Mouse (Mus musculus) hindbrain, embryonic 13.5 days (tissue): Measurements from ENCODE around the gene Cldn12. TPM values are rescaled to one million over a fixed set of nuclear protein-coding genes. Genes with fewer than 3 reads are reported as not detected.

Experiments
- ATAC-seq: fragments of 200-750 bp; cut with Nextera tagmentation; 2 replicates; pipeline ENCODE4 v1.8.0; 2017; ENCODE audit warnings: moderate TSS enrichment; ENCODE audit not compliant: low FRiP score
- H3K27ac ChIP-seq: fragments of 300-500 bp; sonication (generic); 2 replicates; pipeline ENCODE4 v1.5.1; 2015; ENCODE audit warnings: inconsistent platforms, mild to moderate bottlenecking, moderate library complexity
- H3K27me3 ChIP-seq: fragments of 300-500 bp; sonication (generic); 2 replicates; pipeline ENCODE4 v1.6.1; 2015; ENCODE audit warnings: mild to moderate bottlenecking, inconsistent platforms
- H3K36me3 ChIP-seq: fragments of 300-500 bp; sonication (generic); 2 replicates; pipeline ENCODE4 v1.6.1; 2015; ENCODE audit warnings: mild to moderate bottlenecking, inconsistent platforms
- H3K4me1 ChIP-seq: fragments of 300-500 bp; sonication (generic); replicated peaks from 2 replicates; pipeline ENCODE4 v1.6.1; 2015; ENCODE audit warnings: inconsistent platforms
- H3K4me2 ChIP-seq: fragments of 300-500 bp; sonication (generic); 2 replicates; pipeline ENCODE4 v1.6.1; 2015; ENCODE audit warnings: inconsistent platforms, mild to moderate bottlenecking, moderate library complexity
- H3K4me3 ChIP-seq: fragments of 300-500 bp; sonication (generic); 2 replicates; pipeline ENCODE4 v1.5.1; 2015; ENCODE audit warnings: mild to moderate bottlenecking, inconsistent platforms
- H3K9ac ChIP-seq: fragments of 300-500 bp; sonication (generic); 2 replicates; pipeline ENCODE4 v1.6.1; 2015; ENCODE audit warnings: mild to moderate bottlenecking, inconsistent platforms
- H3K9me3 ChIP-seq: fragments of 300-500 bp; sonication (generic); 2 replicates; pipeline ENCODE4 v1.6.1; 2016; ENCODE audit warnings: inconsistent platforms
- WGBS: fragments of 180-500 bp; shearing (Covaris S2); methylation state at CpG from one replicate; pipeline ENCODE4 v1.1.7; 2015; 5-methylcytosine and 5-hydroxymethylcytosine counted together
- polyA plus RNA-seq: library from polyadenylated mRNA; unstranded; fragments of >200 nt; fragmentation: Nextera tagmentation; extraction: Ambion mirVana; gene quantifications from 2 replicates; pipeline ENCODE4 v1.2.1, GENCODE M21; 2015

Gene Cldn12
- polyA plus RNA-seq, 1 experiment from 2014 or later: 20.6 TPM

- WGBS: 78% methylated on average over 3 of the region's 3 CpGs
Measured at GRCm38 (mm10) chr5:5511401-5511800, 3.4 kb downstream of the Cldn12 start.

GRCm38 (mm10) chr5:5510989-5511388 is 3.8 kb downstream of the Cldn12 start:
- Histone ChIP-seq H3K9me3 (no peaks in the 10 kb centered on the region), H3K9ac (0 out of 2 replicates have a peak overlapping the region, but pooled peaks have one; percentile 8), H3K36me3 (peaks cover 4% of the 10 kb centered on the region; the same call in 1 of the 2 replicates), H3K4me1 (peaks cover 24% of the 10 kb centered on the region), H3K27me3 (no peaks in the 10 kb centered on the region), H3K4me2 (no peak overlapping the region), H3K27ac (no peak overlapping the region), H3K4me3 (no peak overlapping the region)
- 54% methylated on average over 5 of the region's 5 CpGs for WGBS
- no peak for ATAC-seq

More at GRCm38 (mm10) chr5:5511401-5511800, 3.4 kb downstream of the Cldn12 start:
- Histone ChIP-seq H3K4me1 (peaks cover 24% of the 10 kb centered on the region), H3K9ac (no peak overlapping the region), H3K36me3 (peaks cover 4% of the 10 kb centered on the region; the same call in 1 of the 2 replicates), H3K27me3 (no peaks in the 10 kb centered on the region), H3K4me3 (no peak overlapping the region), H3K27ac (no peak overlapping the region), H3K9me3 (no peaks in the 10 kb centered on the region), H3K4me2 (no peak overlapping the region)
- no peak for ATAC-seq

- H3K27me3 ChIP-seq: no peaks in the 10 kb centered on the region
- no peak overlapping the region for H3K27ac ChIP-seq
- no peak overlapping the region for H3K4me2 ChIP-seq
- peaks cover 24% of the 10 kb centered on the region for H3K4me1 ChIP-seq
- 0 out of 2 replicates have a peak overlapping the region, but pooled peaks have one; percentile 8 for H3K9ac ChIP-seq
- no peak for ATAC-seq
- peaks cover 4% of the 10 kb centered on the region; the same call in 1 of the 2 replicates for H3K36me3 ChIP-seq
- WGBS: 52% methylated on average over 10 of the region's 10 CpGs
- H3K9me3 ChIP-seq: no peaks in the 10 kb centered on the region
- H3K4me3 ChIP-seq: no peak overlapping the region
Measured at GRCm38 (mm10) chr5:5510304-5510887, 4.4 kb downstream of the Cldn12 start.

GRCm38 (mm10) chr5:5508231-5508630 is 6.5 kb downstream of the Cldn12 start:
- 65% methylated on average over 10 of the region's 10 CpGs for WGBS
- Histone ChIP-seq H3K4me2 (peak overlapping the region; percentile 42), H3K27me3 (no peaks in the 10 kb centered on the region), H3K4me3 (no peak overlapping the region), H3K4me1 (peaks cover 20% of the 10 kb centered on the region), H3K9me3 (no peaks in the 10 kb centered on the region), H3K36me3 (peaks cover 4% of the 10 kb centered on the region; the same call in 1 of the 2 replicates), H3K9ac (peak overlapping the region; percentile 16; the same call in 1 of the 2 replicates), H3K27ac (peak overlapping the region; percentile 50)
- ATAC-seq: peak; percentile 12; the same call in 1 of the 2 replicates

- H3K9me3 ChIP-seq: no peaks in the 10 kb centered on the region
- ATAC-seq: peak; percentile 88
- WGBS: 18% methylated on average over 20 of the region's 20 CpGs
- H3K4me3 ChIP-seq: peak overlapping the region; percentile 15; the same call in 1 of the 2 replicates
- peaks cover 20% of the 10 kb centered on the region for H3K4me1 ChIP-seq
- H3K9ac ChIP-seq: peak overlapping the region; percentile 16; the same call in 1 of the 2 replicates
- no peaks in the 10 kb centered on the region for H3K27me3 ChIP-seq
- peak overlapping the region; percentile 42 for H3K4me2 ChIP-seq
- H3K36me3 ChIP-seq: peaks cover 4% of the 10 kb centered on the region; the same call in 1 of the 2 replicates
- H3K27ac ChIP-seq: peak overlapping the region; percentile 50
Measured at GRCm38 (mm10) chr5:5507701-5508225, 7.0 kb downstream of the Cldn12 start.

GRCm38 (mm10) chr5:5504456-5504855 is 10.3 kb downstream of the Cldn12 start:
- no peaks in the 10 kb centered on the region for H3K36me3 ChIP-seq
- no peaks in the 10 kb centered on the region for H3K9me3 ChIP-seq
- 83% methylated on average over 13 of the region's 13 CpGs for WGBS
- peak; percentile 33; the same call in 1 of the 2 replicates for ATAC-seq
- no peak overlapping the region for H3K27ac ChIP-seq
- no peak overlapping the region for H3K4me2 ChIP-seq
- H3K4me3 ChIP-seq: no peak overlapping the region
- peaks cover 14% of the 10 kb centered on the region for H3K4me1 ChIP-seq
- H3K27me3 ChIP-seq: no peaks in the 10 kb centered on the region
- H3K9ac ChIP-seq: no peak overlapping the region

GRCm38 (mm10) chr5:5503381-5503780 is 11.4 kb downstream of the Cldn12 start:
- Histone ChIP-seq H3K27ac (no peak overlapping the region), H3K4me2 (no peak overlapping the region), H3K4me3 (no peak overlapping the region), H3K36me3 (no peaks in the 10 kb centered on the region), H3K9ac (no peak overlapping the region), H3K9me3 (no peaks in the 10 kb centered on the region), H3K4me1 (peaks cover 14% of the 10 kb centered on the region), H3K27me3 (no peaks in the 10 kb centered on the region)
- ATAC-seq: no peak
- 92% methylated on average over 4 of the region's 4 CpGs for WGBS

GRCm38 (mm10) chr5:5501583-5501982 is 13.2 kb downstream of the Cldn12 start:
- Histone ChIP-seq H3K4me1 (no peaks in the 10 kb centered on the region), H3K36me3 (no peaks in the 10 kb centered on the region), H3K9ac (no peak overlapping the region), H3K9me3 (no peaks in the 10 kb centered on the region), H3K27me3 (no peaks in the 10 kb centered on the region), H3K4me3 (no peak overlapping the region), H3K4me2 (no peak overlapping the region), H3K27ac (no peak overlapping the region)
- 87% methylated on average over 2 of the region's 2 CpGs for WGBS
- no peak for ATAC-seq

GRCm38 (mm10) chr5:5496393-5496792 is 18.4 kb downstream of the Cldn12 start:
- Histone ChIP-seq H3K4me1 (peaks cover 3% of the 10 kb centered on the region; the same call in 1 of the 2 replicates), H3K4me2 (no peak overlapping the region), H3K27ac (no peak overlapping the region), H3K27me3 (0 out of 2 replicates have a peak, but pooled peaks cover 9% of the 10 kb centered on the region), H3K9ac (no peak overlapping the region), H3K4me3 (no peak overlapping the region), H3K9me3 (no peaks in the 10 kb centered on the region), H3K36me3 (no peaks in the 10 kb centered on the region)
- WGBS: 50% methylated on average over 3 of the region's 3 CpGs
- ATAC-seq: no peak

- H3K36me3 ChIP-seq: no peaks in the 10 kb centered on the region
- H3K9me3 ChIP-seq: no peaks in the 10 kb centered on the region
- no peak overlapping the region for H3K4me3 ChIP-seq
- WGBS: 90% methylated on average over 4 of the region's 4 CpGs
- peak; percentile 53; the same call in 1 of the 2 replicates for ATAC-seq
- peaks cover 3% of the 10 kb centered on the region; the same call in 1 of the 2 replicates for H3K4me1 ChIP-seq
- H3K27ac ChIP-seq: no peak overlapping the region
- H3K27me3 ChIP-seq: 0 out of 2 replicates have a peak, but pooled peaks cover 9% of the 10 kb centered on the region
- H3K4me2 ChIP-seq: no peak overlapping the region
- no peak overlapping the region for H3K9ac ChIP-seq
Measured at GRCm38 (mm10) chr5:5495042-5495441, 19.7 kb downstream of the Cldn12 start.

- H3K9me3 ChIP-seq: no peaks in the 10 kb centered on the region
- H3K27ac ChIP-seq: no peak overlapping the region
- 0 out of 2 replicates have a peak, but pooled peaks cover 9% of the 10 kb centered on the region for H3K27me3 ChIP-seq
- WGBS: 43% methylated on average over 16 of the region's 16 CpGs
- no peak overlapping the region for H3K9ac ChIP-seq
- no peak overlapping the region for H3K4me3 ChIP-seq
- no peaks in the 10 kb centered on the region for H3K36me3 ChIP-seq
- H3K4me1 ChIP-seq: peaks cover 3% of the 10 kb centered on the region; the same call in 1 of the 2 replicates
- no peak overlapping the region for H3K4me2 ChIP-seq
- peak; percentile 75 for ATAC-seq
Measured at GRCm38 (mm10) chr5:5494269-5495005, 20.3 kb downstream of the Cldn12 start.

GRCm38 (mm10) chr5:5492163-5492562 is 22.6 kb downstream of the Cldn12 start:
- H3K4me2 ChIP-seq: no peak overlapping the region
- no peak overlapping the region for H3K4me3 ChIP-seq
- 91% methylated on average over 4 of the region's 4 CpGs for WGBS
- no peak overlapping the region for H3K9ac ChIP-seq
- 0 out of 2 replicates have a peak, but pooled peaks cover 9% of the 10 kb centered on the region for H3K27me3 ChIP-seq
- no peaks in the 10 kb centered on the region for H3K36me3 ChIP-seq
- no peak overlapping the region for H3K27ac ChIP-seq
- H3K4me1 ChIP-seq: peaks cover 3% of the 10 kb centered on the region; the same call in 1 of the 2 replicates
- ATAC-seq: no peak
- H3K9me3 ChIP-seq: no peaks in the 10 kb centered on the region
